Mouse (Mus musculus) natural killer cell, adult 2 months (primary cell): ENCODE results near the gene Tex10.
A peak's percentile ranks its signal among the peaks of the same experiment; 100 is the strongest.
"Not testable (repeated sequence)": the region's sequence is repeated elsewhere in the genome, so short reads cannot be mapped to it uniquely, and the experiment has no call there.

ENCODE experiments used
- DNase-seq, 2 experiments: peaks; one replicate each; pipeline ENCODE4 v3.0.0; 2022; ENCODE audit warnings: low spot score in 2 of 2

Tex10 gene

DNA sequence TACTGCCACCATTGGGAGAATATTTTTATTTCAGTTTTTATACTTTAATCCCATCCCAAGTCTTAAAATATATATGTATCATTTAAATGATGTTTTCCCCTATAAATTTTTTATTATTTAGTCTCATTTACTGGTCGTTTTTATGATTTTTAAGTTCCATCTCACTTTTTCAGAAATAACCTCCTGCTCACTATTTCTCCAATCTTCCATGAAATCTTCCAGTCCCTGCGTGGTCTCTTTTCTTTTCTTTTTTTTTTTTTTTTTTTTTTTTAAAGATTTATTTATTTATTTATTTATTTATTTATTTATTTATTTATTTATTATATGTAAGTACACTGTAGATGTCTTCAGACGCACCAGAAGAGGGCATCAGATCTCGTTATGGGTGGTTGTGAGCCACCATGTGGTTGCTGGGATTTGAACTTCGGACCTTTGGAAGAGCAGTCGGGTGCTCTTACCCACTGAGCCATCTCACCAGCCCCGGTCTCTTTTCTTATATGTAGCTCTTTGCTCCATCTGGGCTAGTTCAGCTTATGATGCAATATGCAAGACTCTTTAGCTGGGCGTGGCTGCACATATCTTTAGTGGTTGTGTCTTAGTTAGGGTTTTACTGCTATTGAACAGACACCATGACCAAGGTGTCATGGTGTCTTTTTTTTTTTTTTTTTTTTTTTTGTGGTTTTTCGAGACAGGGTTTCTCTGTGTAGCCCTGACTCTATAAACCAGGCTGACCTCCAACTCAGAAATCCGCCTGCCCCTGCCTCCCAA, 67.4 kb downstream of the Tex10 start:
- DNase-seq, result not testable (repeated sequence)

DNA sequence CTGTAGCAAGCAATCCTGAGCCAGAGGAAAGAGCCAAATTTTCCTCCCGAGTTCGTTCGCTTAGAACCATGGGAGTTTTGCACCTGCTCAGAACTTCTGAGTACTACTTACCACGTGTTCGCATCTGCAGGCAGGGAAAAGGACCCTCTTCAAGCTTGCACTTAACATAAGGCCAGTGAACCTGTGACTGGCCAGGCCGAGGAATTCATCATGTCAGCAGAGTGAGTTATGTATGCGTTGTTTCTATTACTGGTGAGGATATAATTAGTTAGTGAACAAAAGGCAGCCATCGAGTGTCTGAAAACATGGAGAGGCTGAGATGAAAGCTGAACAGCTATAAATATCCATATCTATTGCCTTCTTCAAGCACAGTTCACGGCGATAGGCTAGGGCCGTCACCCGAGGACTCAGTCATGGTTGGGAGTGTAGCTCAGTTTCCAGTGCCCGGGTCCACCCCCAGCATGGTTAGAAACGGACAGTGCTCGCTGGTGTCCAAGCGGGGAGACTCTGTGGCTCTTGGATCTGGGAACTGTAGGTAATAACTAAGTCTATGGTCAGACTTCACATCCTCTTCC, 70.1 kb downstream of the Tex10 start:
- no peak for DNase-seq

DNA sequence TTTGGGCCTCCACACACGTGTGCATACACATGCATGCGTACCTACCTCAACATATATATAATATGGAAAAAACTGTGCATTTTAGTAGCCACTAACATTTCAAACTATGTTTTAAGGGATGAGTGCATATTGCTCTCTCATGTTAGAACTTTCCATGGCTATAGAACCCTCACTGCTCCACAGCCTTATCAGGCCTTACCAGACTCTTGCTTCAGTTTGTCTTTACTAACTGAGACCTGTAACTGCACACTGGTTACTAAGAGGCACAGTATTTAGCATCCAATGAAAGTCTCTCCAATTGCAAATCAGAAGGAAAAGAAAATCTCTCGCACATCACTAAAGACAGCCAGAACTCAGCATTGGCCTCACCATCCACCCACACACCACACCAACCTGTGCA, 76.3 kb downstream of the Tex10 start:
- DNase-seq, result no peak

DNA sequence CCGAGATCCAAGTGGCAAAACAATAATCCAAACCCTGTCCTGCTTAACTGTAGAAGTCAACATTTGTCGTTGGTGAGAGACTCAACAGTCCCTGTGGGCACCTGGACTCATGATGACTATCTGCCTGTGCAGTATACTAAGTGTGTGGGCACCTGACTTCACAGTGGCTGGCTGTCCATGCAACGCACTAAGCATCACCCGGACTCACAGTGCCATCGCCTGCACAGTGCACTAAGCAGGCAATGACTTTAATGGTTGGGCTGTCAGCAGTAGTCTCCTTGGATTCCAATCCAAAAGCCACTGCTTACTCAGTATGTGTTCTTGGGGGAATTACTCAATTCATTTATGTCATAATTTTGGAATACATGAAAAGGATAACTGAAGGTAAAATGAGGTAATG, 90.8 kb downstream of the Tex10 start:
- DNase-seq, result no peak

DNA sequence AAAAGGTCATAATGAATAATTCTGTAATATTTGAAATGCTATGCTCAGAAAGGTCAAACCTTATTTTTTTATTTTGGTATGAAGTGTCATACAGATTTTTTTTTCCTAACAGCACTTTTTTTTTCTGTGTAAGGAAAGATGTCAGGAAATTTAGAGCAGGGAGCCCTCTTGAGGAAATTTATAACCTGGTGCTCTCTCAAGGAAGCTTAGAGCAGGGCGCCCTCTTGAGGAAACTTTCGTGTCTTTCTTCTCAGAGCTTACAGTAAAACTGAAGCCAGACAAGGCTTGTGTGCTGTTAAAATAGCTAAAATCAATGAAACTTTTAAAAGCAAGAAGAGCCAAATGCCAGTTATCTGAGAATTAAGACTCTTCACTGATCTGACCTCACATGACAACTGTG, 92.3 kb downstream of the Tex10 start:
- peak in 1 of 2 experiments; percentile 39 for DNase-seq
